Mouse (Mus musculus) heart, postnatal 0 days (tissue): ENCODE data around the gene Gm10488. TPM values are rescaled to one million over a fixed set of nuclear protein-coding genes. Genes with fewer than 3 reads are reported as not detected.
"Not testable (repeated sequence)": the region's sequence is repeated elsewhere in the genome, so short reads cannot be mapped to it uniquely, and the experiment has no call there.

Experiments
- ATAC-seq: fragments of 200-750 bp; cut with Nextera tagmentation; 2 replicates; pipeline ENCODE4 v1.8.0; 2017; ENCODE audit warnings: low read depth, moderate number of reproducible peaks, moderate library complexity; ENCODE audit not compliant: insufficient read depth
- DNase-seq: peaks from one replicate; pipeline ENCODE4 v3.0.0-alpha.2; 2016; ENCODE audit warnings: low spot score
- H3K27ac ChIP-seq: fragments of 300-500 bp; sonication (generic); 2 replicates; pipeline ENCODE4 v1.5.1; 2014; ENCODE audit warnings: low read depth, mild to moderate bottlenecking
- H3K27me3 ChIP-seq: fragments of 300-500 bp; sonication (generic); 2 replicates; pipeline ENCODE4 v1.6.1; 2014; ENCODE audit warnings: low read length, mixed read lengths; ENCODE audit not compliant: control insufficient read depth, insufficient read depth
- H3K36me3 ChIP-seq: fragments of 300-500 bp; sonication (generic); replicated peaks from 2 replicates; pipeline ENCODE4 v1.6.1; 2014; ENCODE audit warnings: low read length, mixed read lengths; ENCODE audit not compliant: control insufficient read depth, insufficient read depth
- H3K4me1 ChIP-seq: fragments of 300-500 bp; sonication (generic); 2 replicates; pipeline ENCODE4 v1.6.1; 2014; ENCODE audit warnings: antibody characterized with exemption; ENCODE audit not compliant: control insufficient read depth, insufficient read depth
- H3K4me2 ChIP-seq: fragments of 300-500 bp; sonication (generic); 2 replicates; pipeline ENCODE4 v1.6.1; 2014; ENCODE audit warnings: low read depth, mild to moderate bottlenecking, low read length, moderate library complexity
- H3K4me3 ChIP-seq: fragments of 300-500 bp; sonication (generic); 2 replicates; pipeline ENCODE4 v1.5.1; 2014; ENCODE audit warnings: low read depth, low read length
- H3K9ac ChIP-seq: fragments of 300-500 bp; sonication (generic); replicated peaks from 2 replicates; pipeline ENCODE4 v1.6.1; 2014; ENCODE audit warnings: low read depth, low read length, mixed read lengths
- H3K9me3 ChIP-seq: fragments of 300-500 bp; sonication (generic); replicated peaks from 2 replicates; pipeline ENCODE4 v1.6.1; 2016; ENCODE audit warnings: low read length; ENCODE audit not compliant: control insufficient read depth
- WGBS: fragments of 180-500 bp; shearing (Covaris S2); extraction: QIAGEN DNeasy Blood & Tissue Kit; methylation state at CpG from one replicate; pipeline ENCODE4 v1.1.7; 2014; 5-methylcytosine and 5-hydroxymethylcytosine counted together
- microRNA-seq: library from miRNA; unstranded; fragments of <30 nt; microRNA quantifications from one replicate; pipeline ENCODE4, GENCODE M21; 2016
- polyA plus RNA-seq: library from polyadenylated mRNA; unstranded; fragments of >200 nt; fragmentation: Nextera tagmentation; extraction: Ambion mirVana; gene quantifications from 2 replicates; pipeline ENCODE4 v1.2.1, GENCODE M21; 2015
- total RNA-seq: library from RNA; depleted of rRNA; stranded (reverse); fragments of >200 nt; gene quantifications from 2 replicates; pipeline ENCODE4 v1.2.3, GENCODE M21; 2014; ENCODE audit warnings: low replicate concordance; rRNA removed

The Gm10488 gene
- total RNA-seq (not detected in 2 replicates), polyA plus RNA-seq (not detected in 2 replicates)

- not testable (repeated sequence) for H3K27me3 ChIP-seq, H3K4me1 ChIP-seq, H3K4me3 ChIP-seq, DNase-seq, H3K27ac ChIP-seq, H3K9me3 ChIP-seq, H3K9ac ChIP-seq, ATAC-seq, H3K4me2 ChIP-seq, H3K36me3 ChIP-seq
- WGBS = no CpG with 5 or more reads among the region's 6 CpGs
Observed at GRCm38 (mm10) chrX:29976014-29976413, at the start of gene Gm10488. TSS of gene Gm10488 (plus strand) at chrX:29976314.

Small RNA genes within 50 kb of the gene (microRNA-seq; reads per million reads assigned to microRNA genes)
- gene Gm44298 = not detected
